Mouse (Mus musculus): ENCODE measurements around the gene Prkx. TPM values are rescaled to one million over a fixed set of nuclear protein-coding genes. Genes with fewer than 3 reads are reported as not detected.
A peak's percentile ranks its signal among the peaks of the same experiment; 100 is the strongest.

Prkx gene
- polyA plus RNA-seq (2016; fragmentation: Nextera tagmentation; extraction: Ambion mirVana): 17.8 and 19.5 TPM in 2 replicates

GRCm38 (mm10) chrX:77796238-77796835 is at the start of gene Prkx:
Gene Prkx (minus strand): TSS chrX:77796278.
- 23% methylated on average over 18 of the region's 19 CpGs for WGBS
- peak within 1 kb of the TSS; percentile 54; the same call in 1 of the 2 replicates for H3K27ac ChIP-seq
- H3K4me1 ChIP-seq: no peaks in the 10 kb centered on the region
- no peaks in the 10 kb centered on the region for H3K36me3 ChIP-seq
- peak; percentile 65; the same call in 1 of the 2 replicates for ATAC-seq (ENCODE audit: insufficient number of reproducible peaks, insufficient read depth, low FRiP score, low TSS enrichment)
- peak within 1 kb of the TSS; percentile 61 for H3K4me3 ChIP-seq
- no peaks in the 10 kb centered on the region for H3K9me3 ChIP-seq
- H3K27me3 ChIP-seq: no peaks in the 10 kb centered on the region
- H3K9ac ChIP-seq: peak within 1 kb of the TSS; percentile 63
- peak within 1 kb of the TSS; percentile 59 for H3K4me2 ChIP-seq (replicated peaks)

DNA sequence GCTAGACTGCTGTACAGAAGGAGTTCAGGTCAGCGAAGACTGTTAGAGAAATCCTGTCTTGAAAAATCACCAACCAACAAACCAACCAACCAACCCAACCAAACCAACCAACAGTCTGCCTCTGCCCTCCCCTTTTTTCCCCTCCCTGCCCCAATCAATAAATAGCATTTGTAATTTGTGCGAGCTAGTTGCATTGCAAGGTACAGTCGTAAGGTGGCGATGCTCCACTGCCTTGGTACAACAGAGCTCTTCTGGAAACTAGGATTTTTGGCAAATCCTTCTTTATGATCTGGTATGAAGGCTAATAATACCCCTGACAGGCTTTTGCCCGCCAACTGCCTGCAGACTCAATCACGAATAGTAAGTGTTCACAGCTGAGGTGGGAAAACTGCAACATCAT is 16.0 kb upstream of the Prkx start:
- no peak for ATAC-seq (ENCODE audit: insufficient number of reproducible peaks, insufficient read depth, low FRiP score, low TSS enrichment)
- whole genome bisulfite sequencing: 56% methylated on average over 6 of the region's 6 CpGs
- H3K27ac ChIP-seq: no peak overlapping the region
- no peaks in the 10 kb centered on the region for H3K9me3 ChIP-seq
- no peaks in the 10 kb centered on the region for H3K4me1 ChIP-seq
- H3K4me2 ChIP-seq (replicated peaks): no peak overlapping the region
- H3K9ac ChIP-seq: no peak overlapping the region
- no peak overlapping the region for H3K4me3 ChIP-seq
- H3K27me3 ChIP-seq: no peaks in the 10 kb centered on the region
- no peaks in the 10 kb centered on the region for H3K36me3 ChIP-seq

- 20% methylated on average over 17 of the region's 17 CpGs for WGBS
- peak overlapping the region; percentile 35 for H3K4me2 ChIP-seq (replicated peaks)
- H3K9me3 ChIP-seq: no peaks in the 10 kb centered on the region
- H3K36me3 ChIP-seq: no peaks in the 10 kb centered on the region
- no peaks in the 10 kb centered on the region for H3K27me3 ChIP-seq
- ATAC-seq (ENCODE audit: insufficient number of reproducible peaks, insufficient read depth, low FRiP score, low TSS enrichment): no peak
- no peak overlapping the region for H3K9ac ChIP-seq
- 0 out of 2 replicates have a peak overlapping the region, but pooled peaks have one; percentile 11 for H3K27ac ChIP-seq
- H3K4me1 ChIP-seq: no peaks in the 10 kb centered on the region
- peak overlapping the region; percentile 30 for H3K4me3 ChIP-seq
These were observed 14.6 kb upstream of the Prkx start for GRCm38 (mm10) chrX:77810608-77811206.

DNA sequence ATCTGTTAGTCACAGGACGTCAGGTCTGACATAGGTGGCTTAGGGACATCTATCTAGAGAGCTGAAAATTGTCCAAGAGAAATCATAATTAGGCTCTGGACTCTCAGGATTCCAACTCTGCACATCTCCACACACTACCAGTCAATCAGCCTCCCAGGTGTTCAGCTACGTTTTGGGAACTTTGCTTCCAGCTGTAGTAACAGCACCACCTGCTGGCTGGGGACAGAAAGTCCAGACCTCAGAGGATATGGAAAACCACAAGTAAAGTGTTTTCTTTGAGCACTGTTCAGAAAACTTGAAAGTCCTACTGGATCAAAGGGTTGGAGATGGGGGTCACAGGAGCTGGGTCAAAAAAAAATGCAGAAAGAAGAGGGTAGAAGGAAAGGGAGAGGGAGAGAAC is 12.5 kb upstream of the Prkx start:
- no peak overlapping the region for H3K27ac ChIP-seq
- WGBS: 18% methylated on average over 2 of the region's 2 CpGs
- ATAC-seq (ENCODE audit: insufficient number of reproducible peaks, insufficient read depth, low FRiP score, low TSS enrichment): no peak
- H3K4me2 ChIP-seq (replicated peaks): no peak overlapping the region
- no peaks in the 10 kb centered on the region for H3K4me1 ChIP-seq
- H3K9ac ChIP-seq: no peak overlapping the region
- H3K36me3 ChIP-seq: no peaks in the 10 kb centered on the region
- H3K9me3 ChIP-seq: no peaks in the 10 kb centered on the region
- H3K4me3 ChIP-seq: no peak overlapping the region
- no peaks in the 10 kb centered on the region for H3K27me3 ChIP-seq

GRCm38 (mm10) chrX:77802293-77802692 is 6.2 kb upstream of the Prkx start:
- Histone ChIP-seq H3K4me2 (replicated peaks) (no peak overlapping the region), H3K4me3 (no peak overlapping the region), H3K4me1 (no peaks in the 10 kb centered on the region), H3K27me3 (no peaks in the 10 kb centered on the region), H3K9me3 (no peaks in the 10 kb centered on the region), H3K36me3 (no peaks in the 10 kb centered on the region), H3K27ac (no peak overlapping the region), H3K9ac (no peak overlapping the region)
- ATAC-seq (ENCODE audit: insufficient number of reproducible peaks, insufficient read depth, low FRiP score, low TSS enrichment): no peak
- WGBS: 90% methylated on average over 2 of the region's 2 CpGs

- Histone ChIP-seq H3K9ac (no peak overlapping the region), H3K9me3 (no peaks in the 10 kb centered on the region), H3K4me3 (no peak overlapping the region), H3K36me3 (no peaks in the 10 kb centered on the region), H3K4me2 (replicated peaks) (no peak overlapping the region), H3K27ac (no peak overlapping the region), H3K27me3 (no peaks in the 10 kb centered on the region), H3K4me1 (no peaks in the 10 kb centered on the region)
- no peak for ATAC-seq (ENCODE audit: insufficient number of reproducible peaks, insufficient read depth, low FRiP score, low TSS enrichment)
- WGBS: 64% methylated on average over 1 of the region's 1 CpGs
These were observed 5.5 kb upstream of the Prkx start for GRCm38 (mm10) chrX:77801543-77801942.

- Histone ChIP-seq H3K9me3 (no peaks in the 10 kb centered on the region), H3K27me3 (no peaks in the 10 kb centered on the region), H3K4me1 (no peaks in the 10 kb centered on the region), H3K27ac (no peak overlapping the region), H3K4me2 (replicated peaks) (no peak overlapping the region), H3K9ac (no peak overlapping the region), H3K4me3 (no peak overlapping the region), H3K36me3 (no peaks in the 10 kb centered on the region)
- 76% methylated on average over 3 of the region's 3 CpGs for WGBS
- ATAC-seq (ENCODE audit: insufficient number of reproducible peaks, insufficient read depth, low FRiP score, low TSS enrichment): no peak
These were observed 3.5 kb upstream of the Prkx start for GRCm38 (mm10) chrX:77799554-77799953.

DNA sequence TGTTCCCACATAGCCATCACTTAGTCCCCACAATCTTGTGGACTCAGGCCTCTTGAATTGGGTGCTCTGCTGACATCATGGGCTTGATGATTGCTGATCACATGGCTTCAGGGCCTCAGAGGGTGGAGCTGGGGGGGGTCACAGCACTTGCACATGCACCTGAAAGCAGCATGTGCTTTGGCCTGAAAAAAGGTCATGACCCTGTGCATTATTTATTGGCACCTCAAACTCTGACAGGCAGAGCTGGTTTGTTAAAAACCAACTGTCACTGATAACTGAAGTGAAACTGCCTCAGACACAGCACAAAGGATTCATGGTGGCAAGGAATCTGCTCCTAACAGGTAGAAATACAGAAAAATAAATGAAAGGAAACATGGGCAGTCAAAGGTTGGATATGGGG is 1.7 kb upstream of the Prkx start:
- Histone ChIP-seq H3K27ac (no peak overlapping the region), H3K4me1 (no peaks in the 10 kb centered on the region), H3K36me3 (no peaks in the 10 kb centered on the region), H3K9ac (no peak overlapping the region), H3K9me3 (no peaks in the 10 kb centered on the region), H3K4me3 (no peak overlapping the region), H3K27me3 (no peaks in the 10 kb centered on the region), H3K4me2 (replicated peaks) (no peak overlapping the region)
- no peak for ATAC-seq (ENCODE audit: insufficient number of reproducible peaks, insufficient read depth, low FRiP score, low TSS enrichment)

- Histone ChIP-seq H3K4me2 (replicated peaks) (no peak overlapping the region), H3K27me3 (no peaks in the 10 kb centered on the region), H3K4me1 (no peaks in the 10 kb centered on the region), H3K27ac (no peak overlapping the region), H3K4me3 (no peak overlapping the region), H3K9ac (no peak overlapping the region), H3K36me3 (no peaks in the 10 kb centered on the region), H3K9me3 (no peaks in the 10 kb centered on the region)
- WGBS: 64% methylated on average over 1 of the region's 1 CpGs
- ATAC-seq (ENCODE audit: insufficient number of reproducible peaks, insufficient read depth, low FRiP score, low TSS enrichment): no peak
These were observed 838 bp upstream of the Prkx start for GRCm38 (mm10) chrX:77796916-77797315.

- ATAC-seq (ENCODE audit: insufficient number of reproducible peaks, insufficient read depth, low FRiP score, low TSS enrichment): peak; percentile 92
- WGBS: 8% methylated on average over 25 of the region's 30 CpGs
- Histone ChIP-seq H3K27ac (peak overlapping the region; percentile 54; the same call in 1 of the 2 replicates), H3K36me3 (no peaks in the 10 kb centered on the region), H3K9me3 (no peaks in the 10 kb centered on the region), H3K4me3 (peak overlapping the region; percentile 61), H3K9ac (peak overlapping the region; percentile 63), H3K4me2 (replicated peaks) (peak overlapping the region; percentile 59), H3K27me3 (no peaks in the 10 kb centered on the region), H3K4me1 (no peaks in the 10 kb centered on the region)
These were observed 262 bp downstream of the Prkx start for GRCm38 (mm10) chrX:77795858-77796174.

DNA sequence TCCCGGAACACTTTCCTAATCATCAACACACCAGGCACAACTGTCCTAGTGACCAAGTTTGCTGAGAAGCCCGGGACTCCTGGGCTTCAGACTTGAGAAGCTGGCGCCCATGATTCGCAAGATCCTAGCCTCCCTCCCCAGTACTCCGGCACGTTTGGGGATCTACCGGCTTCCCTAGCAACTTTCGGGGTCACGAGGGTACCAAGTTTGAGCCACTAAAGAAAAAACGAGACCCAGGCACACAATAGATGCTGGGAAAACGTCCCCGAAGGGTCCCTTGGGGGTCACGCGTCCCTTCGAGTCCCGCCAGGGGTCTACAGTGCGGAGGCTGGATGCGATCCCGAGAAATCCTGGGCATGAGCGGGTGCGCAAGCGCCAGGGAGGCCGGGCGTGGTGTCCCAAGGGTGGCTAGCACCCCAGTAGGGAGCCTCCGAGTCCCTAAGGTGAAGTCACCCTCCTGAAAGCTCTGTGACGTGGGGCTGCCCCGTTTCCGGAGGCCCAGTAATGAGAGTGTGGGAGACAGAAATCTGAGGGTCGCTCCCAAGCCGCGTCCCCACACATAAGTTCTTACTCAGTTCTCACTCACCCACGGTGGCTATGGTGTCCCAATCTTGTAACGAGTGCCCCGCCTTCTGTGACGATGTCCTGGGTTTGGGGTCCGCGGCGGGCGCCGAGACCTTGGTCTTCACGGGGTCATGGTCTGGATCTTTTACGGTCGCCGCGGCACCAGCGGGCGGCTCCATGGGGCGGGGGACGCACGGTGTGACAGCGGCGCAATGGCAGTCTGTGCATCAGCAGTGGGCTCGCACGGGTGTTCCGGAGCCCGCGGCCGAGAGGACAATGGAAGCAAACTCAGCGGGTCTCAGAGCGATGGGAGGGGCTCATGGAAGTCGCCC is 868 bp downstream of the Prkx start:
- no peaks in the 10 kb centered on the region for H3K36me3 ChIP-seq
- peak overlapping the region; percentile 54 for H3K4me2 ChIP-seq (replicated peaks)
- no peaks in the 10 kb centered on the region for H3K9me3 ChIP-seq
- H3K27ac ChIP-seq: no peak overlapping the region
- no peaks in the 10 kb centered on the region for H3K4me1 ChIP-seq
- H3K4me3 ChIP-seq: peak overlapping the region; percentile 61
- 22% methylated on average over 61 of the region's 61 CpGs for WGBS
- peak overlapping the region; percentile 63 for H3K9ac ChIP-seq
- ATAC-seq (ENCODE audit: insufficient number of reproducible peaks, insufficient read depth, low FRiP score, low TSS enrichment): peak; percentile 47
- H3K27me3 ChIP-seq: no peaks in the 10 kb centered on the region

DNA sequence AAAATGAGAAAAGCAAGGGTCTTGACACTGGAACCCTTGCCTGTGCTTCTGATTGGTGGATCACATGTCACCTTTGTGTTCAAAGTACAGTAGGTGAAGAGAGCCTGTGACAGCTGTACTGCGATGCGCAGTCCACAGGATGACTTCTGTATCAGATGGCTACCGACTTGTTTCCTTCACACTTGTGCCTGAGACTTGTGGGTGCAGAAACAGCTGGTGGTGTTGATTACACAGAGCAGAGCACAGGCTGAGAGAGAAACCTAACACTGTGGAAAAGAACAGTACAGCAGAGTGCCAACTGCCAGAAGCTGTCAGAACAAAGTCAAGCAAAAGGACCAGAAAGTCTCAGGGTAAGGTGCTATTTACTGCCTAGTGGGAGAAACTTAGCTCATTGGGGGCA is 7.4 kb downstream of the Prkx start:
- peaks cover 3% of the 10 kb centered on the region; the same call in 1 of the 2 replicates for H3K36me3 ChIP-seq
- H3K9ac ChIP-seq: no peak overlapping the region
- H3K4me3 ChIP-seq: no peak overlapping the region
- 82% methylated on average over 3 of the region's 3 CpGs for WGBS
- H3K27me3 ChIP-seq: no peaks in the 10 kb centered on the region
- no peak overlapping the region for H3K4me2 ChIP-seq (replicated peaks)
- no peaks in the 10 kb centered on the region for H3K9me3 ChIP-seq
- no peak overlapping the region for H3K27ac ChIP-seq
- no peaks in the 10 kb centered on the region for H3K4me1 ChIP-seq
- no peak for ATAC-seq (ENCODE audit: insufficient number of reproducible peaks, insufficient read depth, low FRiP score, low TSS enrichment)
